Mouse (Mus musculus) kidney, embryonic 14.5 days (tissue): ENCODE results near the gene Mras. TPM values are rescaled to one million over a fixed set of nuclear protein-coding genes. Genes with fewer than 3 reads are reported as not detected.

Source experiments
- ATAC-seq: fragments of 200-750 bp; cut with Nextera tagmentation; 2 replicates; pipeline ENCODE4 v1.8.0; 2017; ENCODE audit warnings: moderate number of reproducible peaks, mild to moderate bottlenecking, moderate TSS enrichment, moderate library complexity; ENCODE audit not compliant: low FRiP score, low TSS enrichment
- H3K27ac ChIP-seq: fragments of 300-500 bp; sonication (generic); 2 replicates; pipeline ENCODE4 v1.5.1; 2014; ENCODE audit warnings: low read depth, mild to moderate bottlenecking, low read length, moderate library complexity, mixed read lengths
- H3K27me3 ChIP-seq: fragments of 300-500 bp; sonication (generic); 2 replicates; pipeline ENCODE4 v1.6.1; 2014; ENCODE audit warnings: mild to moderate bottlenecking, low read length; ENCODE audit not compliant: control insufficient read depth, insufficient read depth
- H3K36me3 ChIP-seq: fragments of 300-500 bp; sonication (generic); 2 replicates; pipeline ENCODE4 v1.6.1; 2014; ENCODE audit warnings: low read length, mixed read lengths; ENCODE audit not compliant: control insufficient read depth, insufficient read depth
- H3K4me1 ChIP-seq: fragments of 300-500 bp; sonication (generic); 2 replicates; pipeline ENCODE4 v1.6.1; 2014; ENCODE audit warnings: low read length, mixed read lengths; ENCODE audit not compliant: control insufficient read depth, insufficient read depth
- H3K4me2 ChIP-seq: fragments of 300-500 bp; sonication (generic); replicated peaks from 2 replicates; pipeline ENCODE4 v1.6.1; 2014; ENCODE audit warnings: low read depth, mild to moderate bottlenecking, low read length
- H3K4me3 ChIP-seq: fragments of 300-500 bp; sonication (generic); 2 replicates; pipeline ENCODE4 v1.5.1; 2014; ENCODE audit warnings: mild to moderate bottlenecking, low read length
- H3K9ac ChIP-seq: fragments of 300-500 bp; sonication (generic); 2 replicates; pipeline ENCODE4 v1.6.1; 2014; ENCODE audit warnings: low read depth, mild to moderate bottlenecking, low read length, moderate library complexity
- H3K9me3 ChIP-seq: fragments of 300-500 bp; sonication (generic); 2 replicates; pipeline ENCODE4 v1.6.1; 2016; ENCODE audit warnings: low read length; ENCODE audit not compliant: control insufficient read depth
- WGBS: fragments of 180-500 bp; shearing (Covaris S2); extraction: QIAGEN DNeasy Blood & Tissue Kit; methylation state at CpG from one replicate; pipeline ENCODE4 v1.1.7; 2014; 5-methylcytosine and 5-hydroxymethylcytosine counted together
- polyA plus RNA-seq: library from polyadenylated mRNA; unstranded; fragments of >200 nt; fragmentation: Nextera tagmentation; extraction: Ambion mirVana; gene quantifications from 2 replicates; pipeline ENCODE4 v1.2.1, GENCODE M21; 2014

Mras gene
- polyA plus RNA-seq, 1 experiment from 2014 or later: 11.8 TPM

DNA sequence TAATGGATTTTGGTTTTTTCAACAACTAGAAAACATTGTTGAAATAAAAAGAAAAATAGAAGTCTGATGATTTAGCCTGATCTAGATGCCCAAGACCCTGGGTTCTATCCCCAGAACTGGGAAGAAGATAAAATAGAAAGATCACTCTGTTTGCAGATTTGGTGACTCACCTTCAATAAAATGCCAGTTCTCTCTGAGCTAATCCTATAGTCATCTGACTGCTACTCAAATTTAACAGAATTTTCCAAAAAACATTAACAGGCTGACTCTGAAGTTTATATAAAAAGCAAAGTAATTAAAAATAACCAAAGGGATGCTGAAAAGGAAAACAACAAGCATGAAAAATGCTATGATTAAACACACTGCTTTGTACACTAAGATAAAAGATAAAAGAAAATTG is 9.1 kb upstream of the Mras start:
- no peaks in the 10 kb centered on the region for H3K36me3 ChIP-seq
- ATAC-seq: no peak
- H3K4me3 ChIP-seq: no peak overlapping the region
- H3K4me1 ChIP-seq: no peaks in the 10 kb centered on the region
- no peaks in the 10 kb centered on the region for H3K27me3 ChIP-seq
- no peak overlapping the region for H3K4me2 ChIP-seq
- no peaks in the 10 kb centered on the region for H3K9me3 ChIP-seq
- H3K27ac ChIP-seq: no peak overlapping the region
- no peak overlapping the region for H3K9ac ChIP-seq

DNA sequence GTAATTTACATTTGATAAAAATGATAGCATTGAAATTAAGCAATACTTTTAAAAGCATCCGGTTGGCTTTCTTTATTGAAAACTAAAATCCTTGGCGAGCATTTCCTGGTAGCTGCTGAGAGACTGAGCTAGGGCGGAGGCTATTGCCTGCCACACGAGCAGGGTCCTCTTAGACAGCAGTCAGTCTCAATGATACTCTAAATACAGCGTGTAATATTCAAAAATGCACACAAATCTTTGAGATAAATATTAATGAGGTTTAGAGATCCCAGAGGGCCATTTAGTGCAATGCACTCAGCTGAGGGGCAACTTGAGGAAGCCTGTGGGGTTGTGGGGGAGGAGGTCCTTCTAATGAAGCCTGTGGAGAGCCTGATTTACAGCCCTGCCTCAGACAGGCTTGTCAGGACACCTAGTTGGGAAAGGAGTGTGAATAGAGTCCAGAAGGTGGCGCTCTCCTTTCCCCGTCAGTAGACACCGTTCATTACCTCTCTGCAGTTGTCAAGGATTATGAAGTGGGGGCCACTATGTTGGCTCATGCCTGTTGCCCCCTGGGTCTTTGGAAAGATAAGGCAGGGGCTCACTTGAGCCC is 7.5 kb upstream of the Mras start:
- Histone ChIP-seq H3K9me3 (no peaks in the 10 kb centered on the region), H3K27me3 (no peaks in the 10 kb centered on the region), H3K9ac (no peak overlapping the region), H3K27ac (no peak overlapping the region), H3K36me3 (no peaks in the 10 kb centered on the region), H3K4me3 (no peak overlapping the region), H3K4me1 (no peaks in the 10 kb centered on the region), H3K4me2 (no peak overlapping the region)
- ATAC-seq: peak; percentile 64
- 32% methylated on average over 8 of the region's 8 CpGs for WGBS

DNA sequence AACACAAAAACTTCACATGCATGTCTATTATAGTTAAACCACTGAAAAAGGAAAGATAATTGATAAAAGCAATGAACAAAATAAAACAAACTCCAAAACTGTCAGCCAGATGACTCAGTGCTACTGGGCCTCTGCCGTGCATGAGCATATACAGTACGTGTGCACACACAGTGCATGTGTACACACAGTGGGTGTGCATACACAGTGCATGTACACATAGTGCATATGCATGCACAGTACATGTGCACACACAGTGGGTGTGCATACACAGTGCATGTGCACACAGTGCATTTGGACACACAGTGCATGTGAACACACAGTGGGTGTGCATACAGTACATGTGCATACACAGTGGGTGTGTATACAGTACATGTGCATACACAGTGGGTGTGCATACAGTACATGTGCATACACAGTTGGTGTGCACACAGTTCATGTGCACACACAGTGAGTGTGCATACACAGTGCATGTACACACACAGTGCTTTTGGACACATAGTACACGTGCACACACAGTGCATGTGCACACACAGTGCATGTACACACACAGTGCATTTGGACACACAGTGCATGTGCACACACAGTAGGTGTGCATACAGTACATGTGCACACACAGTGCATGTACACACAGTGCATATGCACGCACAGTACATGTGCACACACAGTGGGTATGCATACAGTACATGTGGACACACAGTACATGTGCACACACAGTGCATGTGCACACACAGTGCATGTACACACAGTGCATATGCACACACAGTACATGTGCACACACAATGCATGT is 4.7 kb upstream of the Mras start:
- Histone ChIP-seq H3K27ac (no peak overlapping the region), H3K4me3 (no peak overlapping the region), H3K4me2 (no peak overlapping the region), H3K27me3 (peaks cover 13% of the 10 kb centered on the region), H3K9me3 (no peaks in the 10 kb centered on the region), H3K36me3 (no peaks in the 10 kb centered on the region), H3K4me1 (no peaks in the 10 kb centered on the region), H3K9ac (no peak overlapping the region)
- ATAC-seq: no peak
- WGBS: 90% methylated on average over 4 of the region's 4 CpGs

DNA sequence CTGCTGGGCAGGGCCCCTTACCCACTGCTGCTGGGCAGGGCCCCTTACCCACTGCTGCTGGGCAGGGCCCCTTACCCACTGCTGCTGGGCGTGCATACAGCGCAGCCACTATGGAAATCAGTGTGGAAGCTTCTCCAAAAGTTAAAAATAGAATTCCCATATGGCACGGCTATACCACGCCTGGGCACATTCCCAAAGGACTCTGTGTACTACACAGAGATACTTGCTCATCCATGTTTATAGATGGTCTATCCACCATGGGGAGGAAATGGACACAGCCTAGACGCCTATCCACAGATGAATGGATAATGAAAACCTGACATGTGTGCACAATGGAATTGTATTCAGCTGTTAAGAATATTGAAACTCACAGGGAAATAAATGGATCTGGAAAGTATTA is 3.8 kb upstream of the Mras start:
- no peak overlapping the region for H3K4me2 ChIP-seq
- no peak overlapping the region for H3K4me3 ChIP-seq
- WGBS: 85% methylated on average over 5 of the region's 5 CpGs
- peaks cover 13% of the 10 kb centered on the region for H3K27me3 ChIP-seq
- H3K9ac ChIP-seq: no peak overlapping the region
- no peaks in the 10 kb centered on the region for H3K36me3 ChIP-seq
- no peaks in the 10 kb centered on the region for H3K9me3 ChIP-seq
- H3K4me1 ChIP-seq: peaks cover under 1% of the 10 kb centered on the region; the same call in 1 of the 2 replicates
- no peak for ATAC-seq
- H3K27ac ChIP-seq: no peak overlapping the region

DNA sequence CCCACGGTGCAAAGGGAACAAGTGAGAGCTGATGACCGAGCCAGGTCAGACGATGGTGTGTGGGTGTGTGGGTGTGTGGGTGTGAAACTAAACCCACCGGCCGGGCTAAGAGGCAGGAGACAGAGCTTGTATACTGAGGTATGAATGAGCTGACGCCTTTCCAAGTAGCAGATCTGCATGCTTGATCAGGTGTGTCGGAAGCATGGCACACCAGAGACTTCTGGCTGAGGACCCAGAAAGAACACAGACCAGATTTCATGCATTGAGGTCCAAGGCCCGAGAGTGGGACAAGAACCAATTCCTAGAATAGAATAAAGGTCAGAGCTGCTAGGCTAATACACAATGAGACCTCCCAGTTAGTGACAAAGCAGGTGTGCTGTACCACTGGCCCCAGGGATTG is 1.9 kb upstream of the Mras start:
- Histone ChIP-seq H3K4me2 (no peak overlapping the region), H3K27me3 (peaks cover 13% of the 10 kb centered on the region), H3K4me1 (peaks cover 18% of the 10 kb centered on the region), H3K9me3 (no peaks in the 10 kb centered on the region), H3K27ac (no peak overlapping the region), H3K36me3 (no peaks in the 10 kb centered on the region), H3K9ac (no peak overlapping the region), H3K4me3 (no peak overlapping the region)
- no peak for ATAC-seq
- WGBS: 50% methylated on average over 8 of the region's 8 CpGs

DNA sequence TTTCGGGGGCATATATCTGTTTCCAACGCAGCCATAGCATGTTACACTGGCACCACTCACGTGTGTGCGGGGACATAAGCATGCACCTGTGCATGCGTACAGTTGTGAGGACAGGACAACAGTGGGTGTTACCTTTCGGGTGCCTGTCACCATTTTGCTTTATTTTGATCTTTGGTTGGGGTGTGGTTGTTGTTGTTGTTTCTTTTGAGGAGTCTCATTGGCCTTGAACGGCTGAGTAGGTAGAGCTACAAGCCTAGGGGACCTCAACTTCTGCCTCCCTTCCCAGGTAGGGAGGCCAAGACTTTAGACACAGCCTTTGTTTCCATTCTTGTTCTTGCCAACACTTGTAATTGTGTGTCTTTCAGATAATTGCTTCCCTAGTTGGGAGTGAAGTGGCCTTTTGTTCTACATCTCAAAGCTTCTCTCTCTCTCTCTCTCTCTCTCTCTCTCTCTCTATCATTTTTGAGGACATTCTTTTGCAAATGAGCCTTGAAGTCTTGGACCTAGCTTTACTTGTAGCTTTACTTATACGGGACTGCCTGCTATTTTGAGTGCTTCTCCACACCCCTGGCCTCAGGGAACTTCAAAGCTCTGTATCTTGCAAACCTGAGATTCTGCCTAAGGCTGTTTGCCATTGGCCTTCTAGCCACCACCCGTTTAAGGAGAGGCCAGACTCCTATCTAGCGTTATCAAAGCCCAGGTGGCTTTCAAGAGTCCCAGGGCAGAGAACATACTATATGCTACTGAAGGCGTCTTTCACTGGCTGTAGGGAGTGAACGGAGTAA is 792 bp upstream of the Mras start:
- Histone ChIP-seq H3K4me2 (no peak overlapping the region), H3K4me1 (peaks cover 18% of the 10 kb centered on the region), H3K9ac (no peak overlapping the region), H3K27me3 (peaks cover 13% of the 10 kb centered on the region), H3K4me3 (no peak overlapping the region), H3K36me3 (no peaks in the 10 kb centered on the region), H3K27ac (no peak overlapping the region), H3K9me3 (no peaks in the 10 kb centered on the region)
- ATAC-seq: no peak
- WGBS: 81% methylated on average over 12 of the region's 12 CpGs

DNA sequence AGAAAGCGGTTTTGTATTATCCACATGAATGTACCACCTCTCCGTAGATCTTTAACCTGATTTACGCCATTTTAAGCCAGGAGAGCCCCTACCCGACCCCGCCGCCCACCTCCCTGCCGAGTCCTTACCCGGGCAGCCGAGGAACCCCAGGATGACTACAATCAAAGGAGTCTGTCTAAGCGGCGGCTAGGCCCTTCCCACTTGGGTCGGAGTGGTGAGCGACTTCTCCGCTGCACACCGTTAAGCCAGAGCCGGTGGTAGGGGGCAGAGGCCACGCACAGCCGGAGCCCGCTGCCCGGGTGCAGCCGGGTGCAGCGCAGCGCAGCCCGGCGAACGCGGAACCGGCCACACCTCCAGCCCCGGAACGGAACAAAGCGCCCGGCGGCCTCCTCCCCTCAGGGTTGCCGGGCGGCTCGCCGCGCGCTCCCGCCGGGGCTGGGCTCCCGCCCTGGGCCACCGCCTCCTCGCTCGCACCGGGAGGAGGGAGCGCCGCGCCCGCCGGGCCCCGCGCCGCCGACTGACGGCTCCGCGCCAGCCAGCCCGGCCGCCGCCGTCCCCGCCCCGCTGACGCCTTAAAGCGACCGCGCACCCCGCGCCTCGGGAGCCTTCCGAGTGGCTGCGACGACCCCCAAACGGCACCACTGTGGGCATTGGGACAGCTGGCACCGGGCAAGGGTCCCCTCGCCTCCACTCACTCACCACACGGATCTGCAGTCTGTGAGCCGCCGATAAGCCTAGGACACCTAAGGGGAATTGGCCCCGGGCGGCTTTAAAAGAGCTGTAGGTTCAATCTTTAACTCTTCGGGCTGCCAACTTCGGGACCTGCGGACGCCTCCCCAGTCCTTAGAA is 775 bp downstream of the Mras start:
- Histone ChIP-seq H3K9me3 (no peaks in the 10 kb centered on the region), H3K4me1 (peaks cover 18% of the 10 kb centered on the region), H3K36me3 (no peaks in the 10 kb centered on the region), H3K4me2 (peak overlapping the region; percentile 74), H3K27ac (peak overlapping the region; percentile 51), H3K9ac (peak overlapping the region; percentile 78), H3K27me3 (peaks cover 13% of the 10 kb centered on the region), H3K4me3 (peak overlapping the region; percentile 78)
- WGBS: 1% methylated on average over 72 of the region's 86 CpGs
- ATAC-seq: peak; percentile 80

DNA sequence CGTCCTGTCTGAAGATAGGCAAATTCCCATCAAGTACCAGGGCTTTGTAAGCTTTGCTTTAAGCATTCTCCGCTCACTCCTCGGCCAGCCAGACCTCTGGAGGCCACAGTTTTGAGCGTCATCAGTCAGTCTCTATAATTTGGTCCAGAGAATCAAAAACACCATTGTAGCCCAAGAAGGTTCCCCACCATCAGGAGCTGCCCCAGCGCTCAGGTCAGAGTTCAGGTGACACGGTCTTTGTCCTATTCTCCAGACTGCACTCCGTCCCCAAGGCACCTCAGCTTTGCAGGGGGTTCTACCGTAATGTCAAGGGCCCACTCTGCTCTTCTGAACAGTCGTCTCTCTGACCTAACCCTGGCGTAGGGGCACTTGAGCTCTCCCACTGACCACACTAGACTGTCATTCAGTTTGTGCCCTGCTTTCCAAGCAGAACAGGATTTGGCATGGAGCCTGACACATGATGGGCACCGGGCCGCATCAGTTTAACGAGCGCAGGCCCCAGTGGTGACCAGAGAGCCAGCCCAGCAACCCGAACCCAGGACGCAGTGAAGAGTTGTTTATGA is 1.5 kb downstream of the Mras start:
- Histone ChIP-seq H3K27me3 (peaks cover 13% of the 10 kb centered on the region), H3K4me3 (peak overlapping the region; percentile 78), H3K9me3 (no peaks in the 10 kb centered on the region), H3K27ac (peak overlapping the region; percentile 51; the same call in 1 of the 2 replicates), H3K4me2 (peak overlapping the region; percentile 74), H3K9ac (peak overlapping the region; percentile 78), H3K4me1 (peaks cover 18% of the 10 kb centered on the region), H3K36me3 (no peaks in the 10 kb centered on the region)
- 17% methylated on average over 16 of the region's 16 CpGs for WGBS
- peak; percentile 50 for ATAC-seq
